Mouse (Mus musculus) cerebellum, adult 2 months (tissue): Measurements from ENCODE around the gene 4933402N03Rik.

ENCODE experiments used
- CTCF ChIP-seq: fragments of 200-500 bp; IDR thresholded peaks from 2 replicates; pipeline ENCODE4 v1.5.1; 2011; ENCODE audit warnings: low read depth, mild to moderate bottlenecking, control low read depth, low read length, moderate library complexity, borderline replicate concordance; ENCODE audit not compliant: insufficient read depth
- POLR2A ChIP-seq: fragments of 200-500 bp; IDR thresholded peaks from 2 replicates; pipeline ENCODE4 v1.6.1; 2011; ENCODE audit warnings: low read length, control low read depth, borderline replicate concordance; ENCODE audit not compliant: insufficient read depth

- TF ChIP-seq CTCF (no peak), POLR2A (no peak)
These were observed 41.9 kb upstream of the 4933402N03Rik start for GRCm38 (mm10) chr7:131187996-131188395.
